Mouse (Mus musculus) kidney, postnatal 0 days (tissue): Measurements from ENCODE around the gene Nkain2. TPM values are rescaled to one million over a fixed set of nuclear protein-coding genes. Genes with fewer than 3 reads are reported as not detected.

Source experiments
- ATAC-seq: fragments of 200-750 bp; cut with Nextera tagmentation; replicated peaks from 2 replicates; pipeline ENCODE4 v1.8.0; 2017; ENCODE audit warnings: low read depth, moderate number of reproducible peaks, moderate TSS enrichment, moderate library complexity; ENCODE audit not compliant: low FRiP score
- DNase-seq: peaks from one replicate; pipeline ENCODE4 v3.0.0-alpha.2; 2016; ENCODE audit warnings: low spot score
- H3K27ac ChIP-seq: fragments of 300-500 bp; sonication (generic); 2 replicates; pipeline ENCODE4 v1.5.1; 2014; ENCODE audit warnings: mild to moderate bottlenecking
- H3K27me3 ChIP-seq: fragments of 300-500 bp; sonication (generic); 2 replicates; pipeline ENCODE4 v1.6.1; 2014; ENCODE audit warnings: low read length, mixed read lengths; ENCODE audit not compliant: insufficient read depth
- H3K36me3 ChIP-seq: fragments of 300-500 bp; sonication (generic); 2 replicates; pipeline ENCODE4 v1.6.1; 2014; ENCODE audit warnings: low read length, mixed read lengths; ENCODE audit not compliant: insufficient read depth
- H3K4me1 ChIP-seq: fragments of 300-500 bp; sonication (generic); replicated peaks from 2 replicates; pipeline ENCODE4 v1.6.1; 2014; ENCODE audit warnings: antibody characterized with exemption, low read length, mixed read lengths; ENCODE audit not compliant: insufficient read depth
- H3K4me2 ChIP-seq: fragments of 300-500 bp; sonication (generic); 2 replicates; pipeline ENCODE4 v1.6.1; 2014; ENCODE audit warnings: mild to moderate bottlenecking, low read length, moderate library complexity, mixed read lengths
- H3K4me3 ChIP-seq: fragments of 300-500 bp; sonication (generic); replicated peaks from 2 replicates; pipeline ENCODE4 v1.5.1; 2014; ENCODE audit warnings: low read depth, low read length
- H3K9ac ChIP-seq: fragments of 300-500 bp; sonication (generic); 2 replicates; pipeline ENCODE4 v1.6.1; 2014; ENCODE audit warnings: low read depth, low read length
- H3K9me3 ChIP-seq: fragments of 300-500 bp; sonication (generic); replicated peaks from 2 replicates; pipeline ENCODE4 v1.6.1; 2016; ENCODE audit warnings: low read length, inconsistent platforms, mixed read lengths
- CTCF ChIP-seq: IDR thresholded peaks from 2 replicates; pipeline ENCODE4 v1.5.1; 2016; ENCODE audit warnings: antibody characterized with exemption, low read depth, mild to moderate bottlenecking, moderate library complexity
- WGBS: fragments of 180-500 bp; shearing (Covaris S2); extraction: QIAGEN DNeasy Blood & Tissue Kit; methylation state at CpG from one replicate; pipeline ENCODE4 v1.1.7; 2014; 5-methylcytosine and 5-hydroxymethylcytosine counted together
- polyA plus RNA-seq: library from polyadenylated mRNA; unstranded; fragments of >200 nt; fragmentation: Nextera tagmentation; extraction: Ambion mirVana; gene quantifications from 2 replicates; pipeline ENCODE4 v1.2.1, GENCODE M21; 2015

Gene Nkain2
- polyA plus RNA-seq, 1 experiment from 2014 or later = 0.34 TPM

GRCm38 (mm10) chr10:32241168-32241567 lies 649.1 kb downstream of the Nkain2 start:
- ATAC-seq = no peak
- H3K4me1 ChIP-seq = no peaks in the 10 kb centered on the region
- TF ChIP-seq CTCF = no peak
- no peaks in the 10 kb centered on the region for H3K27me3 ChIP-seq
- no peaks in the 10 kb centered on the region for H3K36me3 ChIP-seq
- H3K27ac ChIP-seq = no peak overlapping the region
- no peaks in the 10 kb centered on the region for H3K9me3 ChIP-seq
- H3K4me2 ChIP-seq = no peak overlapping the region
- H3K9ac ChIP-seq = no peak overlapping the region
- H3K4me3 ChIP-seq = no peak overlapping the region
- DNase-seq = no peak

DNA sequence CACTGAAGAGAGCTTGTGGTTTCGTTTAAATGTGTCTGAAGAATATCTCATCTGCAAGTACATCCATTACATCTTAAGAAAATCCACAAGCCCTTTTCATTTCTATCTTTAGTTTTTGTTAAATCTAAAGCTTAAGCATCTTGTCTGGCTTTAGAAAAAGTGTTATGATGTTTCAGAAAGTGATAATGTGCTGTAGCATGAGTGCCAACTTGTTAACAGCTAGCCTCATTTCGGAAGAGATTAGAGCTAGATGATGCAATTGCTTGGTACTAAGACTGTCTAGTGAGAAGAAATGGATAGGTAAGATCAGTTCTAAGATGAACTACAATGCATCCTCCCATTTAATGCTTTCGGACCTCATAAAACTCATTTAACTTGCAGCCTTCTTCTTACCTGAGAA lies 707.3 kb downstream of the Nkain2 start:
- no peak overlapping the region for H3K4me2 ChIP-seq
- H3K4me1 ChIP-seq = no peaks in the 10 kb centered on the region
- WGBS = 83% methylated on average over 3 of the region's 3 CpGs
- ATAC-seq (no peak), DNase-seq (no peak)
- no peaks in the 10 kb centered on the region for H3K9me3 ChIP-seq
- no peak overlapping the region for H3K4me3 ChIP-seq
- no peaks in the 10 kb centered on the region for H3K36me3 ChIP-seq
- no peak for TF ChIP-seq CTCF
- no peaks in the 10 kb centered on the region for H3K27me3 ChIP-seq
- no peak overlapping the region for H3K27ac ChIP-seq
- no peak overlapping the region for H3K9ac ChIP-seq

GRCm38 (mm10) chr10:32091354-32091753 lies 798.9 kb downstream of the Nkain2 start:
- no peak for TF ChIP-seq CTCF
- DNase-seq (no peak), ATAC-seq (no peak)
- Histone ChIP-seq H3K27me3 (no peaks in the 10 kb centered on the region), H3K36me3 (no peaks in the 10 kb centered on the region), H3K9ac (no peak overlapping the region), H3K4me2 (no peak overlapping the region), H3K9me3 (no peaks in the 10 kb centered on the region), H3K27ac (no peak overlapping the region), H3K4me3 (no peak overlapping the region), H3K4me1 (no peaks in the 10 kb centered on the region)
- WGBS = 73% methylated on average over 1 of the region's 1 CpGs

- H3K4me3 ChIP-seq = no peak overlapping the region
- DNase-seq = no peak
- no peak for TF ChIP-seq CTCF
- H3K4me2 ChIP-seq = no peak overlapping the region
- H3K4me1 ChIP-seq = no peaks in the 10 kb centered on the region
- H3K9me3 ChIP-seq = no peaks in the 10 kb centered on the region
- H3K36me3 ChIP-seq = no peaks in the 10 kb centered on the region
- H3K27me3 ChIP-seq = no peaks in the 10 kb centered on the region
- WGBS = 82% methylated on average over 6 of the region's 6 CpGs
- no peak overlapping the region for H3K9ac ChIP-seq
- H3K27ac ChIP-seq = no peak overlapping the region
- ATAC-seq = no peak
Observed at GRCm38 (mm10) chr10:32060396-32060795, 829.9 kb downstream of the Nkain2 start.

- Histone ChIP-seq H3K4me1 (no peaks in the 10 kb centered on the region), H3K9me3 (no peaks in the 10 kb centered on the region), H3K9ac (no peak overlapping the region), H3K36me3 (no peaks in the 10 kb centered on the region), H3K4me3 (no peak overlapping the region), H3K4me2 (no peak overlapping the region), H3K27me3 (no peaks in the 10 kb centered on the region), H3K27ac (no peak overlapping the region)
- no peak for DNase-seq
- TF ChIP-seq CTCF = no peak
- 85% methylated on average over 2 of the region's 2 CpGs for WGBS
- ATAC-seq = no peak
Observed at GRCm38 (mm10) chr10:32058251-32058650, 832.0 kb downstream of the Nkain2 start.

DNA sequence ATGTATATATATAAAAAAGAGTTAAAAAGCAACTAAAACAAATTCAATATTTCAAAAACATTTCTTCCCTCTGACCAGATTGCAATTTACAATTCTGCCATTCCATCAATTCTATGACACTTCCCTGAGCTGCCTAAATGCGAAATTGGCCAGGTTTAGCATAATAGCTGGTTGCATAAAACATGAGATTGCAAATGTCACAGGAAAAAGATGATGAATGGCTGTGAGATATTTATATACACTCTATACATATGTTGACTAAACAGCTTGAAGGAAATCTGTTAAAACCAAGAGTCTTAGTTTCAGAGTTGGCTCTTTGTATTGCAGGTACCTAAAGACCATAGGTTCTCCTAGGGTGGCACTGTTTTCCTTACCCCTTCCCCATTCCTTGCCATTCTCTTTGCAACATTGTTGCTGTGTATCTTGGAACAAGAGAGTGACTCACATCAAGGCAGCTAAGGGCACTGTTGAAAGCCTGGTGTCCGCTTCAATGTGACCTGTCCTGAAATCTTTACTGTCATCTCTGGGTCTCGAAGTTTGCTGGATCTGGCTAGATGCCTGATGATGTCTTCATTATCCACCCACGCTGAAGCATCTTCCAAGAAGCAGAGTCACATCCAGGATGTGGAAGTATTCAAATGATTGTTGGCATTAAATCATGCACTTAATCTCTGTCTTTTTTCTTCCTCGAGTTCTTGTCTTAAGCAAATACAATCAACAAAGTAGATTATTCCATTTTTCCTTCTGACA lies 837.5 kb downstream of the Nkain2 start:
- 78% methylated on average over 5 of the region's 5 CpGs for WGBS
- no peak overlapping the region for H3K27ac ChIP-seq
- no peaks in the 10 kb centered on the region for H3K4me1 ChIP-seq
- ATAC-seq (no peak), DNase-seq (no peak)
- no peaks in the 10 kb centered on the region for H3K9me3 ChIP-seq
- H3K4me3 ChIP-seq = no peak overlapping the region
- no peaks in the 10 kb centered on the region for H3K36me3 ChIP-seq
- TF ChIP-seq CTCF = no peak
- no peak overlapping the region for H3K9ac ChIP-seq
- H3K4me2 ChIP-seq = no peak overlapping the region
- no peaks in the 10 kb centered on the region for H3K27me3 ChIP-seq

- Histone ChIP-seq H3K9ac (no peak overlapping the region), H3K4me1 (no peaks in the 10 kb centered on the region), H3K4me2 (no peak overlapping the region), H3K9me3 (no peaks in the 10 kb centered on the region), H3K4me3 (no peak overlapping the region), H3K27ac (no peak overlapping the region), H3K36me3 (no peaks in the 10 kb centered on the region), H3K27me3 (no peaks in the 10 kb centered on the region)
- no peak for DNase-seq
- TF ChIP-seq CTCF = no peak
- WGBS = 82% methylated on average over 6 of the region's 6 CpGs
- ATAC-seq = no peak
Observed at GRCm38 (mm10) chr10:32052045-32052444, 838.2 kb downstream of the Nkain2 start.
